Mouse (Mus musculus) myocyte (in vitro differentiated cells): ENCODE results near the gene Rpl10a. TPM values are rescaled to one million over a fixed set of nuclear protein-coding genes. Genes with fewer than 3 reads are reported as not detected.
"Not testable (repeated sequence)": the region's sequence is repeated elsewhere in the genome, so short reads cannot be mapped to it uniquely, and the experiment has no call there.

ENCODE experiments used
- H3K27me3 ChIP-seq: one replicate; pipeline ENCODE4 v1.6.1; 2011; ENCODE audit not compliant: control insufficient read depth, insufficient read depth, insufficient read length
- H3K36me3 ChIP-seq: one replicate; pipeline ENCODE4 v1.6.1; 2011; ENCODE audit not compliant: control insufficient read depth, insufficient read depth
- H3K4me2 ChIP-seq: one replicate; pipeline ENCODE4 v1.6.1; 2011; ENCODE audit warnings: low read depth, control low read depth
- H3K4me3 ChIP-seq: one replicate; pipeline ENCODE4 v1.5.1; 2011; ENCODE audit warnings: mild to moderate bottlenecking, control low read depth, moderate library complexity
- H3K79me2 ChIP-seq: one replicate; pipeline ENCODE4 v1.6.1; 2011; ENCODE audit not compliant: control insufficient read depth, insufficient read depth
- H3ac ChIP-seq: one replicate; pipeline ENCODE4 v1.6.1; 2011; ENCODE audit not compliant: control insufficient read depth, insufficient read length
- CEBPB ChIP-seq: IDR thresholded peaks from 2 replicates; pipeline ENCODE4 v1.6.1; 2011; ENCODE audit warnings: mild to moderate bottlenecking, moderate library complexity; ENCODE audit not compliant: poor library complexity, insufficient read depth, severe bottlenecking
- MAX ChIP-seq: IDR thresholded peaks from one replicate; pipeline ENCODE4 v1.6.1; 2011; ENCODE audit warnings: low read depth, mild to moderate bottlenecking, control low read depth
- MYOD1 ChIP-seq, 3 experiments: IDR thresholded peaks; one replicate each; pipeline ENCODE4 v1.6.1; 2011; ENCODE audit warnings: control low read depth in 2 of 3, low read depth in 2 of 3, mild to moderate bottlenecking in 2 of 3, moderate library complexity in 1 of 3; ENCODE audit not compliant: insufficient read length in 2 of 3, control insufficient read depth in 1 of 3
- MYOG ChIP-seq, 3 experiments: IDR thresholded peaks; one replicate each; pipeline ENCODE4 v1.6.1; 2011; ENCODE audit warnings: control low read depth in 2 of 3, low read depth in 2 of 3, mild to moderate bottlenecking in 2 of 3; ENCODE audit not compliant: insufficient read length in 2 of 3, control insufficient read depth in 1 of 3, insufficient read depth in 1 of 3
- POLR2A ChIP-seq: IDR thresholded peaks from one replicate; pipeline ENCODE4 v1.6.1; 2011; ENCODE audit warnings: low read depth, mild to moderate bottlenecking, control low read depth, moderate library complexity; ENCODE audit not compliant: insufficient read length
- POLR2AphosphoS2 ChIP-seq: IDR thresholded peaks from one replicate; pipeline ENCODE4 v1.6.1; 2011; ENCODE audit warnings: low read depth, control low read depth; ENCODE audit not compliant: insufficient read length
- REST ChIP-seq: IDR thresholded peaks from one replicate; pipeline ENCODE4 v1.6.1; 2011; ENCODE audit warnings: mild to moderate bottlenecking, control low read depth, moderate library complexity; ENCODE audit not compliant: insufficient read depth, insufficient read length
- SRF ChIP-seq: IDR thresholded peaks from one replicate; pipeline ENCODE4 v1.6.1; 2011; ENCODE audit warnings: low read depth; ENCODE audit not compliant: control insufficient read depth, insufficient read length
- TCF12 ChIP-seq: IDR thresholded peaks from one replicate; pipeline ENCODE4 v1.6.1; 2011; ENCODE audit warnings: mild to moderate bottlenecking, control low read depth; ENCODE audit not compliant: poor library complexity, insufficient read depth, severe bottlenecking
- USF1 ChIP-seq: IDR thresholded peaks from one replicate; pipeline ENCODE4 v1.6.1; 2011; ENCODE audit warnings: low read depth, mild to moderate bottlenecking, control low read depth, moderate library complexity
- polyA plus RNA-seq: library from polyadenylated mRNA; unstranded; fragments of >200 nt; fragmentation: generic; extraction: Trizol; gene quantifications from one replicate; pipeline ENCODE4 v1.2.1, GENCODE M21; 2012; ENCODE audit warnings: missing spikeins

Rpl10a gene
- polyA plus RNA-seq, 1 experiment, result 2,984 TPM

GRCm38 (mm10) chr17:28326951-28327350, 1.3 kb upstream of the Rpl10a start:
- H3K79me2 ChIP-seq, result peaks cover 20% of the 10 kb centered on the region
- peak overlapping the region; percentile 95 for H3K4me2 ChIP-seq
- no peak for TF ChIP-seq SRF
- H3K27me3 ChIP-seq, result no peaks in the 10 kb centered on the region
- no peak overlapping the region for H3K4me3 ChIP-seq
- no peak overlapping the region for H3ac ChIP-seq
- H3K36me3 ChIP-seq, result peaks cover 28% of the 10 kb centered on the region

- Histone ChIP-seq H3K79me2 (peaks cover 20% of the 10 kb centered on the region), H3ac (peak overlapping the region; percentile 86), H3K36me3 (peaks cover 24% of the 10 kb centered on the region), H3K4me3 (peak overlapping the region; percentile 91), H3K4me2 (peak overlapping the region; percentile 95), H3K27me3 (no peaks in the 10 kb centered on the region)
- TF ChIP-seq MYOD1 (IDR thresholded peaks at IDR 0.05; ENCODE audit: control insufficient read depth in 1 of 3, insufficient read length in 2 of 3, low read depth in 2 of 3), result peak in 1 of 3 experiments; percentile 45
- no peak for TF ChIP-seq MAX
- TF ChIP-seq CEBPB, result peak; percentile 88
- peak; percentile 15 for TF ChIP-seq POLR2A
- TF ChIP-seq POLR2AphosphoS2, result peak; percentile 49
- TF ChIP-seq SRF, result peak; percentile 87
Measured at GRCm38 (mm10) chr17:28327673-28328325, 472 bp upstream of the Rpl10a start.

- H3K36me3 ChIP-seq, result peaks cover 23% of the 10 kb centered on the region
Measured at GRCm38 (mm10) chr17:28328946-28329345, 675 bp downstream of the Rpl10a start.

DNA sequence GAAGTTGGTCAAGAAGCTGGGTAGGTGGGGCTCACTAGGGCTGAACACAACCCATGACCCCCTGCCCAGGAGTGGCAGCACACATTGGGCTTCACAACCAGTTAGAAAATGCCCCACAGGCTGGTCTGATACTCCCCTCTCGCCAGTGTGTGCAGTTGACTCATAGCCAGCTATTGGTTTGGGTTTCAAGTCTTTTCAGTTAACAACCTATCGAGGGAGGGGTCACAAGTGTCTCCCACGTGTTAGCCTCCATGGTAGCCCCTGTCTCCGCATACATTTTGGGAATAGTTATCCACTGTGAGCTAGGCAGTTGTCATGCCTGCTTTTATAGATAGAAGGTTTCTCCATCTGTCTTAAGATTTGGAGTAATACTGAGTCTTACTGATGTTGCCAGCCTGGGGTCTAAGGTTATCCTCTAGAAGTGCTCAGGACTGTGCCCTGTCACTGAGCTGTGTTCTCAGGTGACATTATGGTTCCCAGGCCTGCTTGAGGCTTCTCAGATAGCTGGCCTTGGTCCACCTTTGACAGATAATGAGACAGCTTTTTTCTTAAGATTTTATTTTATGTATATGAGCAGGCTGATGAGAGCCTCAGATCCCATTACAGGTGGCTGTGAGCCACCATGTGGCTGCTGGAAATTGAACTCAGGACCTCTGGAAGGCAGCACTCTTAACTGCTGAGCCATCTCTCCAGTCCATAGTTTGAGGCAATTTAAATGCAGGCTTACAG, 1.4 kb downstream of the Rpl10a start:
- Histone ChIP-seq H3K79me2 (peaks cover 20% of the 10 kb centered on the region), H3K4me3 (peak overlapping the region; percentile 91), H3ac (peak overlapping the region; percentile 86), H3K27me3 (no peaks in the 10 kb centered on the region), H3K4me2 (peak overlapping the region; percentile 98), H3K36me3 (peaks cover 23% of the 10 kb centered on the region)
- peak; percentile 13 for TF ChIP-seq POLR2A
- no peak for TF ChIP-seq USF1
- TF ChIP-seq POLR2AphosphoS2, result peak; percentile 67

More at GRCm38 (mm10) chr17:28328946-28329345, 675 bp downstream of the Rpl10a start:
- Histone ChIP-seq H3K27me3 (no peaks in the 10 kb centered on the region), H3ac (peak overlapping the region; percentile 86), H3K4me3 (peak overlapping the region; percentile 91), H3K4me2 (peak overlapping the region; percentile 98), H3K79me2 (peaks cover 20% of the 10 kb centered on the region)
- TF ChIP-seq CEBPB, result no peak
- no peak for TF ChIP-seq POLR2AphosphoS2
- TF ChIP-seq USF1, result no peak
- TF ChIP-seq TCF12, result no peak
- TF ChIP-seq REST, result no peak
- no peak for TF ChIP-seq MYOG (IDR thresholded peaks at IDR 0.05; ENCODE audit: control insufficient read depth in 1 of 3, insufficient read depth in 1 of 3, insufficient read length in 2 of 3, low read depth in 2 of 3)
- TF ChIP-seq MYOD1 (IDR thresholded peaks at IDR 0.05; ENCODE audit: control insufficient read depth in 1 of 3, insufficient read length in 2 of 3, low read depth in 2 of 3), result no peak

GRCm38 (mm10) chr17:28330232-28330546, 1.9 kb downstream of the Rpl10a start:
- H3K4me3 ChIP-seq, result peak overlapping the region; percentile 91
- peak overlapping the region; percentile 98 for H3K4me2 ChIP-seq
- peaks cover 20% of the 10 kb centered on the region for H3K79me2 ChIP-seq
- H3K36me3 ChIP-seq, result peaks cover 23% of the 10 kb centered on the region
- peak overlapping the region; percentile 86 for H3ac ChIP-seq
- H3K27me3 ChIP-seq, result no peaks in the 10 kb centered on the region
- peak; percentile 80 for TF ChIP-seq POLR2AphosphoS2
- no peak for TF ChIP-seq POLR2A

DNA sequence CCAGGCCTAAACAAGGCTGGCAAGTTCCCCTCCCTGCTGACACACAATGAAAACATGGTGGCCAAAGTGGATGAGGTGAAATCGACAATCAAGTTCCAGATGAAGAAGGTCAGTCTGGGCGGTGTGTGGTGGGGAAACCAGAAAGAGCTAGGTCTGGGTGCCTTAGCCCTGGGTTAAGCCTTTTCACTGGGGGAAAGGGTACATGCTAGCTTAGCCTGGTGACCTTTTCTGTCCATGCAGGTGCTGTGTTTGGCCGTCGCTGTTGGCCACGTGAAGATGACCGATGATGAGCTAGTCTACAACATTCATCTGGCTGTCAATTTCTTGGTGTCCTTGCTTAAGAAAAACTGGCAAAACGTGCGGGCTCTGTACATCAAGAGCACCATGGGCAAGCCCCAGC, 2.3 kb downstream of the Rpl10a start:
- not testable (repeated sequence) for H3ac ChIP-seq, H3K27me3 ChIP-seq
- H3K4me2 ChIP-seq, result peak overlapping the region; percentile 98
- TF ChIP-seq POLR2AphosphoS2, result peak; percentile 83
- peak overlapping the region; percentile 91 for H3K4me3 ChIP-seq
- H3K36me3 ChIP-seq, result peaks cover 23% of the 10 kb centered on the region
- H3K79me2 ChIP-seq, result peaks cover 20% of the 10 kb centered on the region
